Mouse (Mus musculus): ENCODE measurements around the gene Aff3. TPM values are rescaled to one million over a fixed set of nuclear protein-coding genes. Genes with fewer than 3 reads are reported as not detected.

The Aff3 gene
- polyA plus RNA-seq, 1 experiment from 2014 or later: 33.1 TPM

- Histone ChIP-seq H3K27me3 (replicated peaks) (no peaks in the 10 kb centered on the region), H3K9ac (replicated peaks) (no peak overlapping the region), H3K27ac (replicated peaks) (no peak overlapping the region), H3K36me3 (peaks cover 13% of the 10 kb centered on the region), H3K4me2 (no peak overlapping the region), H3K9me3 (replicated peaks) (no peaks in the 10 kb centered on the region), H3K4me1 (peaks cover 14% of the 10 kb centered on the region; the same call in 1 of the 2 replicates), H3K4me3 (replicated peaks) (no peak overlapping the region)
- ATAC-seq (ENCODE audit: low FRiP score): no peak
- 91% methylated on average over 5 of the region's 5 CpGs for WGBS
These were observed 136.1 kb downstream of the Aff3 start for GRCm38 (mm10) chr1:38528607-38529006.

- no peaks in the 10 kb centered on the region for H3K9me3 ChIP-seq (replicated peaks)
- H3K4me3 ChIP-seq (replicated peaks): no peak overlapping the region
- no peak overlapping the region for H3K4me2 ChIP-seq
- no peaks in the 10 kb centered on the region for H3K27me3 ChIP-seq (replicated peaks)
- H3K4me1 ChIP-seq: peaks cover 14% of the 10 kb centered on the region; the same call in 1 of the 2 replicates
- 96% methylated on average over 5 of the region's 5 CpGs for WGBS
- ATAC-seq (ENCODE audit: low FRiP score): no peak
- no peak overlapping the region for H3K9ac ChIP-seq (replicated peaks)
- H3K27ac ChIP-seq (replicated peaks): no peak overlapping the region
- H3K36me3 ChIP-seq: peaks cover 13% of the 10 kb centered on the region
These were observed 138.2 kb downstream of the Aff3 start for GRCm38 (mm10) chr1:38526568-38526967.

- 96% methylated on average over 11 of the region's 11 CpGs for WGBS
- no peak for ATAC-seq (ENCODE audit: low FRiP score)
- Histone ChIP-seq H3K9me3 (replicated peaks) (no peaks in the 10 kb centered on the region), H3K27me3 (replicated peaks) (no peaks in the 10 kb centered on the region), H3K9ac (replicated peaks) (no peak overlapping the region), H3K36me3 (peaks cover 15% of the 10 kb centered on the region), H3K4me3 (replicated peaks) (no peak overlapping the region), H3K4me1 (no peaks in the 10 kb centered on the region), H3K27ac (replicated peaks) (no peak overlapping the region), H3K4me2 (no peak overlapping the region)
These were observed 143.1 kb downstream of the Aff3 start for GRCm38 (mm10) chr1:38521651-38522050.

GRCm38 (mm10) chr1:38516225-38516624 lies 148.5 kb downstream of the Aff3 start:
- Histone ChIP-seq H3K36me3 (0 out of 2 replicates have a peak, but pooled peaks cover 3% of the 10 kb centered on the region), H3K4me3 (replicated peaks) (no peak overlapping the region), H3K27me3 (replicated peaks) (no peaks in the 10 kb centered on the region), H3K9ac (replicated peaks) (no peak overlapping the region), H3K27ac (replicated peaks) (no peak overlapping the region), H3K9me3 (replicated peaks) (no peaks in the 10 kb centered on the region), H3K4me1 (peaks cover 29% of the 10 kb centered on the region), H3K4me2 (no peak overlapping the region)
- no peak for ATAC-seq (ENCODE audit: low FRiP score)
- 42% methylated on average over 1 of the region's 1 CpGs for WGBS

GRCm38 (mm10) chr1:38514634-38515011 lies 150.1 kb downstream of the Aff3 start:
- H3K4me3 ChIP-seq (replicated peaks): no peak overlapping the region
- H3K27ac ChIP-seq (replicated peaks): no peak overlapping the region; the same call in 1 of the 2 replicates
- 39% methylated on average over 4 of the region's 4 CpGs for WGBS
- no peak overlapping the region for H3K4me2 ChIP-seq
- ATAC-seq (ENCODE audit: low FRiP score): no peak
- no peaks in the 10 kb centered on the region for H3K9me3 ChIP-seq (replicated peaks)
- H3K4me1 ChIP-seq: peaks cover 37% of the 10 kb centered on the region
- H3K36me3 ChIP-seq: no peaks in the 10 kb centered on the region
- H3K27me3 ChIP-seq (replicated peaks): no peaks in the 10 kb centered on the region
- no peak overlapping the region for H3K9ac ChIP-seq (replicated peaks)

- WGBS: 35% methylated on average over 12 of the region's 12 CpGs
- Histone ChIP-seq H3K27me3 (replicated peaks) (no peaks in the 10 kb centered on the region), H3K4me2 (no peak overlapping the region), H3K4me3 (replicated peaks) (no peak overlapping the region), H3K27ac (replicated peaks) (peak overlapping the region; percentile 6; the same call in 1 of the 2 replicates), H3K9ac (replicated peaks) (no peak overlapping the region), H3K36me3 (no peaks in the 10 kb centered on the region), H3K4me1 (peaks cover 37% of the 10 kb centered on the region), H3K9me3 (replicated peaks) (no peaks in the 10 kb centered on the region)
- ATAC-seq (ENCODE audit: low FRiP score): no peak
These were observed 150.7 kb downstream of the Aff3 start for GRCm38 (mm10) chr1:38513970-38514633.

GRCm38 (mm10) chr1:38512258-38513081 lies 152.3 kb downstream of the Aff3 start:
- peak; percentile 53 for ATAC-seq (ENCODE audit: low FRiP score)
- Histone ChIP-seq H3K27me3 (replicated peaks) (no peaks in the 10 kb centered on the region), H3K36me3 (no peaks in the 10 kb centered on the region), H3K9me3 (replicated peaks) (no peaks in the 10 kb centered on the region), H3K4me3 (replicated peaks) (no peak overlapping the region), H3K4me1 (peaks cover 45% of the 10 kb centered on the region), H3K4me2 (peak overlapping the region; percentile 30), H3K27ac (replicated peaks) (peak overlapping the region; percentile 78), H3K9ac (replicated peaks) (no peak overlapping the region)
- WGBS: 14% methylated on average over 15 of the region's 15 CpGs

GRCm38 (mm10) chr1:38511076-38511475 lies 153.7 kb downstream of the Aff3 start:
- Histone ChIP-seq H3K9ac (replicated peaks) (no peak overlapping the region), H3K4me3 (replicated peaks) (no peak overlapping the region), H3K4me1 (peaks cover 45% of the 10 kb centered on the region), H3K36me3 (no peaks in the 10 kb centered on the region), H3K27me3 (replicated peaks) (no peaks in the 10 kb centered on the region), H3K9me3 (replicated peaks) (no peaks in the 10 kb centered on the region), H3K4me2 (no peak overlapping the region; the same call in 1 of the 2 replicates), H3K27ac (replicated peaks) (peak overlapping the region; percentile 78)
- 45% methylated on average over 5 of the region's 5 CpGs for WGBS
- no peak for ATAC-seq (ENCODE audit: low FRiP score)

GRCm38 (mm10) chr1:38509301-38509700 lies 155.5 kb downstream of the Aff3 start:
- Histone ChIP-seq H3K36me3 (no peaks in the 10 kb centered on the region), H3K9me3 (replicated peaks) (no peaks in the 10 kb centered on the region), H3K9ac (replicated peaks) (no peak overlapping the region), H3K27me3 (replicated peaks) (no peaks in the 10 kb centered on the region), H3K4me3 (replicated peaks) (no peak overlapping the region), H3K4me1 (peaks cover 40% of the 10 kb centered on the region), H3K27ac (replicated peaks) (no peak overlapping the region), H3K4me2 (no peak overlapping the region)
- no peak for ATAC-seq (ENCODE audit: low FRiP score)
- 79% methylated on average over 8 of the region's 8 CpGs for WGBS

GRCm38 (mm10) chr1:38507636-38508179 lies 157.0 kb downstream of the Aff3 start:
- 75% methylated on average over 7 of the region's 7 CpGs for WGBS
- no peak for ATAC-seq (ENCODE audit: low FRiP score)
- Histone ChIP-seq H3K36me3 (no peaks in the 10 kb centered on the region), H3K9me3 (replicated peaks) (no peaks in the 10 kb centered on the region), H3K9ac (replicated peaks) (no peak overlapping the region), H3K27me3 (replicated peaks) (no peaks in the 10 kb centered on the region), H3K4me3 (replicated peaks) (no peak overlapping the region), H3K4me1 (peaks cover 39% of the 10 kb centered on the region), H3K27ac (replicated peaks) (no peak overlapping the region), H3K4me2 (no peak overlapping the region)

- peaks cover 39% of the 10 kb centered on the region for H3K4me1 ChIP-seq
- H3K27me3 ChIP-seq (replicated peaks): no peaks in the 10 kb centered on the region
- no peaks in the 10 kb centered on the region for H3K9me3 ChIP-seq (replicated peaks)
- no peak overlapping the region for H3K4me3 ChIP-seq (replicated peaks)
- ATAC-seq (ENCODE audit: low FRiP score): no peak
- H3K9ac ChIP-seq (replicated peaks): no peak overlapping the region
- no peaks in the 10 kb centered on the region for H3K36me3 ChIP-seq
- H3K27ac ChIP-seq (replicated peaks): no peak overlapping the region
- 88% methylated on average over 3 of the region's 3 CpGs for WGBS
- H3K4me2 ChIP-seq: no peak overlapping the region
These were observed 158.4 kb downstream of the Aff3 start for GRCm38 (mm10) chr1:38506396-38506795.
